Mouse (Mus musculus): Measurements from ENCODE around the gene Tspan14.

DNA sequence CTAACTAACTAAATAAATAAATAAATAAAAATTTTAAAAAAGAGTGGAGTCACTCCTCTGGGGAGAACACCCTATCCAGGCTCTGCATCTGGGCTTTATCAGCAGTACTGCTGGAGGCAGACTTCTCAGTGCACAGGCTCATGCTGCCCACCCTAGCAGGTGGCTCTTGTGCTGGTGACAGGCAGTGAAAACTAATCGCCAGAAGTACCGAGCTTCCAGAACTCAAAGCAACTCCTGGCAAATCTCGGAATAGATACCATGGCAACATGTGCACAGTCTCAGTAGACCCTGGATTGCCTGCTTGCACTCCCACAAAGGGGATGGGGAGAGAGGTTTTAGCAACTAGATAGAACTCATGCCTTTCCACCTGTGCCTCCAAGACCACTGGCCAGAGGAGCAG lies 40.3 kb upstream of the Tspan14 start:
- TF ChIP-seq CTCF (IDR thresholded peaks at IDR 0.05; ENCODE audit: control insufficient read depth, insufficient read depth, low read length) (no peak), POLR2A (IDR thresholded peaks at IDR 0.05; ENCODE audit: borderline replicate concordance, control insufficient read depth, low read depth, low read length) (no peak)

Data from bone marrow, adult 2 months (tissue).